Mouse (Mus musculus): ENCODE results near the gene Kif7. TPM values are rescaled to one million over a fixed set of nuclear protein-coding genes. Genes with fewer than 3 reads are reported as not detected.

Gene Kif7
- polyA plus RNA-seq, 1 experiment from 2014 or later = 1.4 TPM

DNA sequence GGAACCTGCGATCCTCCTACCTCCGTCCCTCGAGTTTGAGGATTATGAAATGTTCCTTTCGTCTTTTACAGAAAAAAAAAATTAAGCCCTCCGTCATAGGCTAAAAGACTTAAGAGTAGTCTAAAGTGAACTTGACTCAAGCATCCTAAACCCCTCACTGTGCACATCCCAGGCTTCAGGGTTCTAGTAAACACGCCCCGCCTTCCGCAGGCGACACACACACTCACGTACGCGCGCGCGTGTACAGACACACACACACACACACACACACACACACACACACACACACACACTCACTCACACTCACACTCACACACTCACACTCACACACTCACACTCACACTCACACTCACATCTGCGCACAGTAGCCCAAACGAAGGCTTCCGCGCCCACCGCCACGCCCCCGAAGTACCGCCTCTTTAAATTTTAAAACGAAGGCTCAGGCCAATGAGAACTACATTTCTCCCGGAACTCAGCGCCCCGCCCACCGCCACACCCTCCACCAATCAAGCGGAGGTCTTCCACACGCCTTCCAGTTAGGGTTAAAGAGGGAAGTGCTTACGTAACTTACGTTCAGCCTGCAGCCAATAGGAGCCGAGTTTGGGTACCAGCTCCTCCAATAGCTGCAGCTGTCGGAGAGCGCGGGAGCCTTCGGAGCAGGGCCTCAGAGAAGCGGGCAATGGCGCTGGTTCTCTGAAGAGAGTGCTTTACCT, 55.8 kb downstream of the Kif7 start, which contains the start of gene Ticrr:
TSS of gene Ticrr (plus strand) at position 619 of the 713 bp plus-strand sequence.
- peak within 1 kb of the TSS; percentile 90 for H3K4me2 ChIP-seq
- ATAC-seq = peak; percentile 99
- H3K27me3 ChIP-seq (replicated peaks) = 0 out of 2 replicates have a peak, but pooled peaks cover 3% of the 10 kb centered on the region
- H3K4me1 ChIP-seq = peaks cover 42% of the 10 kb centered on the region
- peaks cover 19% of the 10 kb centered on the region; the same call in 1 of the 2 replicates for H3K36me3 ChIP-seq
- peak within 1 kb of the TSS; percentile 95 for H3K9ac ChIP-seq
- H3K27ac ChIP-seq = peak within 1 kb of the TSS; percentile 69
- no peaks in the 10 kb centered on the region for H3K9me3 ChIP-seq (replicated peaks)
- peak within 1 kb of the TSS; percentile 99 for H3K4me3 ChIP-seq
- under 1% methylated on average over 39 of the region's 39 CpGs for WGBS (ENCODE audit: insufficient replicate concordance)

- Histone ChIP-seq H3K9me3 (replicated peaks) (no peaks in the 10 kb centered on the region), H3K4me3 (no peak overlapping the region), H3K27ac (no peak overlapping the region), H3K4me2 (no peak overlapping the region), H3K4me1 (peaks cover 9% of the 10 kb centered on the region), H3K27me3 (replicated peaks) (0 out of 2 replicates have a peak, but pooled peaks cover 3% of the 10 kb centered on the region), H3K36me3 (no peaks in the 10 kb centered on the region), H3K9ac (no peak overlapping the region)
- no peak for ATAC-seq
- 40% methylated on average over 1 of the region's 1 CpGs for WGBS (ENCODE audit: insufficient replicate concordance)
Observed at GRCm38 (mm10) chr7:79654586-79654985, 60.9 kb downstream of the Kif7 start.

GRCm38 (mm10) chr7:79654185-79654584, 61.3 kb downstream of the Kif7 start:
- ATAC-seq = no peak
- no peaks in the 10 kb centered on the region for H3K36me3 ChIP-seq
- 68% methylated on average over 1 of the region's 1 CpGs for WGBS (ENCODE audit: insufficient replicate concordance)
- no peaks in the 10 kb centered on the region for H3K9me3 ChIP-seq (replicated peaks)
- H3K4me3 ChIP-seq = no peak overlapping the region
- H3K4me1 ChIP-seq = peaks cover 7% of the 10 kb centered on the region
- no peak overlapping the region for H3K9ac ChIP-seq
- H3K27me3 ChIP-seq (replicated peaks) = 0 out of 2 replicates have a peak, but pooled peaks cover 3% of the 10 kb centered on the region
- no peak overlapping the region for H3K27ac ChIP-seq
- H3K4me2 ChIP-seq = no peak overlapping the region

DNA sequence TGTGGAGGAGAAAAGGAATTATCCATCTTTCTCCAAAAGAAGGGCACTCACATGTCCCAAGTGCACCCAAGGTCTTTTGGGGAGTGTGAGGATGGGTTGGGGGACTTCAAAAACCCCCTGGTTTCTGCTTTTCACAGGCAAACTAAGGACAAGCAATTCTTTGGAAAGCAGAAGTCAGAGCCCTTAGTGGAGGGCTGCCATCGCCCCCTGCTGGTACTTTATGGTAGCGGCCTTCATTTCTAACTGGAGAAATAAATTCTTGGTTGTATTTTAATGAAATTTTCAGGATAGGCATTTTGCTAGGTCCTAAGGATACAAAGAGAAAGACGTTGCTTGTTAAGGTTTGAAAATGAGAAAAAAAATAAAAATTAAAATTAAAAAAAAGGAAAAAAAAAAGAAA, 66.5 kb downstream of the Kif7 start:
- no peak overlapping the region for H3K9ac ChIP-seq
- peaks cover 10% of the 10 kb centered on the region for H3K27me3 ChIP-seq (replicated peaks)
- no peaks in the 10 kb centered on the region for H3K9me3 ChIP-seq (replicated peaks)
- no peak overlapping the region for H3K4me3 ChIP-seq
- no peak overlapping the region for H3K4me2 ChIP-seq
- no peak for ATAC-seq
- H3K27ac ChIP-seq = no peak overlapping the region
- H3K4me1 ChIP-seq = no peaks in the 10 kb centered on the region
- no peaks in the 10 kb centered on the region for H3K36me3 ChIP-seq
- WGBS (ENCODE audit: insufficient replicate concordance) = 8% methylated on average over 3 of the region's 3 CpGs

Other genes with a start within 250 kb of the Kif7 start
- gene Polg, start 249.4 kb downstream of the Kif7 start, polyA plus RNA-seq (2016; fragmentation: Nextera tagmentation; extraction: Ambion mirVana) = 33.1 and 33.8 TPM in 2 replicates
- not detected in 2 replicates for gene Rhcg, start 98.1 kb downstream of the Kif7 start, polyA plus RNA-seq (2016; fragmentation: Nextera tagmentation; extraction: Ambion mirVana)
- 12.0 and 12.7 TPM in 2 replicates for gene Ticrr, start 55.5 kb downstream of the Kif7 start, polyA plus RNA-seq (2016; fragmentation: Nextera tagmentation; extraction: Ambion mirVana)
- not detected in 2 replicates for gene Plin1, start 17.2 kb upstream of the Kif7 start, polyA plus RNA-seq (2016; fragmentation: Nextera tagmentation; extraction: Ambion mirVana)
- gene Pex11a, start 27.4 kb upstream of the Kif7 start, polyA plus RNA-seq (2016; fragmentation: Nextera tagmentation; extraction: Ambion mirVana) = 1.3 TPM in 2 replicates
- 0.07 and 0.11 TPM in 2 replicates for gene Wdr93, start 27.4 kb upstream of the Kif7 start, polyA plus RNA-seq (2016; fragmentation: Nextera tagmentation; extraction: Ambion mirVana)
- 0.10 TPM in 1 of 2 replicates, not detected in the other for gene Mesp1, start 78.1 kb upstream of the Kif7 start, polyA plus RNA-seq (2016; fragmentation: Nextera tagmentation; extraction: Ambion mirVana)
- 0.06 TPM in 2 replicates for gene Mesp2, start 95.0 kb upstream of the Kif7 start, polyA plus RNA-seq (2016; fragmentation: Nextera tagmentation; extraction: Ambion mirVana)
- 12.8 and 13.8 TPM in 2 replicates for gene Anpep, start 145.3 kb upstream of the Kif7 start, polyA plus RNA-seq (2016; fragmentation: Nextera tagmentation; extraction: Ambion mirVana)
- 12.9 and 16.6 TPM in 2 replicates for gene Ap3s2, start 204.9 kb upstream of the Kif7 start, polyA plus RNA-seq (2016; fragmentation: Nextera tagmentation; extraction: Ambion mirVana)
- gene Arpin, start 219.6 kb upstream of the Kif7 start, polyA plus RNA-seq (2016; fragmentation: Nextera tagmentation; extraction: Ambion mirVana) = 5.1 and 5.4 TPM in 2 replicates